Mouse (Mus musculus): Measurements from ENCODE around the gene Cep128. TPM values are rescaled to one million over a fixed set of nuclear protein-coding genes. Genes with fewer than 3 reads are reported as not detected.

Gene Cep128
- total and polyA plus RNA-seq, 3 experiments = 12.7 to 40.1 (median 23.3) TPM

GRCm38 (mm10) chr12:91423125-91423820, 39.1 kb upstream of the Cep128 start (continued):
- TF ChIP-seq USF2 (IDR thresholded peaks at IDR 0.05; ENCODE audit: borderline replicate concordance in 1 of 2, insufficient read depth in 1 of 2, low read depth in 1 of 2, low read length in 2 of 2) = no peak
- TF ChIP-seq ZKSCAN1 (IDR thresholded peaks at IDR 0.05; ENCODE audit: low read depth, low read length) = no peak

DNA sequence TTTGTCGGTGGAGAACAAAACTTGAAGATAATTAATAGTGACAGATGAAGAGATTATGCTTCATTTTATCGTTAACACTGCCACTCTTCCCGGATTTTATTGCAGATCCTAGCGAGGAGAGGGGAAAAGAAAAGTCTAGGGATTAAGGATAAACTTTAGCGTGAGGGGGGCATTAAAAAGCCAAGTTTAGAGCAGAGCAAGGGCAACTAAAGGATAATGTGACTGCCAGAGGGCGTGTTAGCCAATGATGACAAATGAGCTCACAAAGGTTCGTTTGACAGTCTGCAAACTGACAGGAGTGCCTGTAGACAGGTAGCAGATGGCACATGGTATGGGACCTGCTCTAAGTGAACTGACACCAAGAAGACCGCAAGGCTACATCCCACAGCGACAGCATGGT, 37.1 kb upstream of the Cep128 start:
- DNase-seq (ENCODE audit: low read depth, low spot score) = no peak
- Histone ChIP-seq H3K4me3 (ENCODE audit: control insufficient read depth in 1 of 2, insufficient read depth in 1 of 2, low read depth in 2 of 2, low read length in 2 of 2) (no peak overlapping the region), H3K9me3 (replicated peaks; ENCODE audit: insufficient read depth, low read length) (no peaks in the 10 kb centered on the region), H3K27ac (ENCODE audit: control insufficient read depth, low read depth, low read length) (no peak overlapping the region), H3K79me2 (ENCODE audit: control insufficient read depth, insufficient read depth, low read length, poor library complexity) (no peaks in the 10 kb centered on the region), H3K36me3 (ENCODE audit: control insufficient read depth in 1 of 2, insufficient read depth in 2 of 2, low read length in 2 of 2) (peaks cover 0 to 6% of the 10 kb centered on the region in 2 experiments; a peak in 1 of 4 replicates), H3K27me3 (ENCODE audit: control insufficient read depth in 1 of 2, insufficient read depth in 2 of 2, low read length in 2 of 2) (no peaks in the 10 kb centered on the region), H3K4me1 (ENCODE audit: control insufficient read depth in 1 of 2, insufficient read depth in 2 of 2, low read length in 2 of 2) (peaks cover 0 to 7% of the 10 kb centered on the region in 2 experiments; a peak in 2 of 4 replicates), H3K9ac (ENCODE audit: control insufficient read depth, low read depth, low read length, poor library complexity, severe bottlenecking) (no peak overlapping the region)
- TF ChIP-seq MXI1 (IDR thresholded peaks at IDR 0.05; ENCODE audit: low read depth, low read length) (no peak), UBTF (IDR thresholded peaks at IDR 0.05; ENCODE audit: borderline replicate concordance, insufficient read depth, low read depth, low read length) (no peak)

DNA sequence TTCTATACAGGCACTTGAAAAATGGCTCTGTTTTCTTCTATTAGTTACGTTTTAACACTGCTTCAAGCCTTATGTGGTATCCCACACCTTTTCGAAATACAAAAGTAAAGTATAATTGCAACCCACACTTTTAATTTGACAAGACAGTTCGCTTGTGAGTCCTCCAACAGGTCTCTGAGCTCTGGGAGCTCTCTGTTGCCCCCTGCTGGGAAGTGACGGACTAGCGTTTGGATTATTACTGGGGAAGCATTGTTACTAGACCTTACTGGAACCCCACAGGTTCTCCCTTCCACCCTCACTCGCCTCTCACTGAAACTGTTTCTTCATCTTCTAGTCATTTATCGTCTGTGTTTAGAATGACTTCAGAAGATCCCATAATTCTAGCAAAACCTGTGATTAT, 34.6 kb upstream of the Cep128 start:
- Histone ChIP-seq H3K4me1 (ENCODE audit: control insufficient read depth in 1 of 2, insufficient read depth in 2 of 2, low read length in 2 of 2) (peaks cover 0 to 10% of the 10 kb centered on the region in 2 experiments; a peak in 2 of 4 replicates), H3K27ac (ENCODE audit: control insufficient read depth, low read depth, low read length) (no peak overlapping the region), H3K9me3 (replicated peaks; ENCODE audit: insufficient read depth, low read length) (no peaks in the 10 kb centered on the region), H3K36me3 (ENCODE audit: control insufficient read depth in 1 of 2, insufficient read depth in 2 of 2, low read length in 2 of 2) (peaks cover 0 to 6% of the 10 kb centered on the region in 2 experiments; a peak in 2 of 4 replicates), H3K4me3 (ENCODE audit: control insufficient read depth in 1 of 2, insufficient read depth in 1 of 2, low read depth in 2 of 2, low read length in 2 of 2) (no peak overlapping the region), H3K79me2 (ENCODE audit: control insufficient read depth, insufficient read depth, low read length, poor library complexity) (no peaks in the 10 kb centered on the region), H3K9ac (ENCODE audit: control insufficient read depth, low read depth, low read length, poor library complexity, severe bottlenecking) (no peak overlapping the region), H3K27me3 (ENCODE audit: control insufficient read depth in 1 of 2, insufficient read depth in 2 of 2, low read length in 2 of 2) (no peaks in the 10 kb centered on the region)
- peak; percentile 44 for TF ChIP-seq ZC3H11A (IDR thresholded peaks at IDR 0.05; ENCODE audit: low read depth, low read length)
- no peak for TF ChIP-seq USF2 (IDR thresholded peaks at IDR 0.05; ENCODE audit: borderline replicate concordance in 1 of 2, insufficient read depth in 1 of 2, low read depth in 1 of 2, low read length in 2 of 2)
- TF ChIP-seq MYB (IDR thresholded peaks at IDR 0.05; ENCODE audit: low read depth, low read length) = no peak
- TF ChIP-seq MAX (IDR thresholded peaks at IDR 0.05; ENCODE audit: low read length) = no peak
- TF ChIP-seq BHLHE40 (IDR thresholded peaks at IDR 0.05; ENCODE audit: borderline replicate concordance, low read depth, low read length) = no peak
- TF ChIP-seq GABPA (IDR thresholded peaks at IDR 0.05; ENCODE audit: low read depth, low read length) = no peak
- no peak for TF ChIP-seq NRF1 (IDR thresholded peaks at IDR 0.05; ENCODE audit: insufficient read depth, low read depth, low read length, poor library complexity, severe bottlenecking)
- no peak for TF ChIP-seq UBTF (IDR thresholded peaks at IDR 0.05; ENCODE audit: borderline replicate concordance, insufficient read depth, low read depth, low read length)
- no peak for TF ChIP-seq GATA1 (IDR thresholded peaks at IDR 0.05; ENCODE audit: low read depth, low read length)
- TF ChIP-seq RAD21 (IDR thresholded peaks at IDR 0.05; ENCODE audit: low read depth, low read length) = peak; percentile 54
- TF ChIP-seq SMC3 (IDR thresholded peaks at IDR 0.05; ENCODE audit: low read depth, low read length) = peak; percentile 81
- peak; percentile 76 to 80 (median 80) for TF ChIP-seq CTCF (IDR thresholded peaks at IDR 0.05 in 2 of 3, conservative IDR thresholded peaks at IDR 0.05 in 1 of 3; ENCODE audit: control insufficient read depth in 1 of 3, insufficient read depth in 1 of 3, low read depth in 2 of 3, low read length in 3 of 3, poor library complexity in 1 of 3, severe bottlenecking in 1 of 3)
- TF ChIP-seq ZKSCAN1 (IDR thresholded peaks at IDR 0.05; ENCODE audit: low read depth, low read length) = no peak
- no peak for TF ChIP-seq TAL1 (IDR thresholded peaks at IDR 0.05; ENCODE audit: low read length)
- TF ChIP-seq SIN3A (IDR thresholded peaks at IDR 0.05; ENCODE audit: low read length) = no peak
- peak; percentile 77 for DNase-seq (ENCODE audit: low read depth, low spot score)
